27 mouse cellular contexts compared by ENCODE assay signal in genomic region chr15:95550011-95550410, GRCm38 (mm10). TPM values are rescaled to one million over a fixed set of nuclear protein-coding genes. Genes with fewer than 3 reads are reported as not detected.
"Had no signal": no experiment of that assay in that cellular context is flagged by ENCODE, and none has a peak within 500 bp of the region (broad histone marks: within the 10 kb centered on the region; RNA-seq: fewer than 3 reads in every experiment).

No protein-coding gene starts in this region.

- H3K4me1 ChIP-seq: heart, embryonic 10.5 days; heart, embryonic 12.5 days; hindbrain, embryonic 10.5 days; hindbrain, embryonic 12.5 days; kidney, embryonic 15.5 days; limb, embryonic 13.5 days; limb, embryonic 15.5 days; liver, embryonic 12.5 days had no signal

- H3K9me3 ChIP-seq: heart, embryonic 10.5 days; heart, embryonic 12.5 days; hindbrain, embryonic 10.5 days; hindbrain, embryonic 12.5 days; kidney, embryonic 15.5 days; limb, embryonic 13.5 days; limb, embryonic 15.5 days; liver, embryonic 12.5 days had no signal

- H3K9ac ChIP-seq: heart, embryonic 12.5 days; hindbrain, embryonic 12.5 days; hindbrain, embryonic 14.5 days; kidney, embryonic 15.5 days; limb, embryonic 13.5 days; limb, embryonic 15.5 days; liver, embryonic 12.5 days; liver, embryonic 14.5 days had no signal

- H3K27ac ChIP-seq: gastrocnemius, adult 2 months; heart, embryonic 10.5 days; hindbrain, embryonic 10.5 days; hindbrain, embryonic 12.5 days; hindbrain, embryonic 14.5 days; kidney, embryonic 15.5 days; kidney, postnatal 0 days; limb, embryonic 13.5 days; limb, embryonic 15.5 days; liver, embryonic 12.5 days; liver, embryonic 14.5 days had no signal

- H3K27me3 ChIP-seq: heart, embryonic 12.5 days; hindbrain, embryonic 12.5 days; kidney, embryonic 15.5 days; limb, embryonic 13.5 days; limb, embryonic 15.5 days; liver, embryonic 12.5 days had no signal

- H3K4me2 ChIP-seq: heart, embryonic 12.5 days; hindbrain, embryonic 12.5 days; hindbrain, embryonic 14.5 days; kidney, embryonic 15.5 days; limb, embryonic 13.5 days; limb, embryonic 15.5 days; liver, embryonic 12.5 days had no signal

- DNase-seq: gastrocnemius, adult 2 months; gastrocnemius, postnatal 10 days; gastrocnemius, postnatal 25 days; heart, adult 18-20 months; heart, postnatal 10 days; heart, postnatal 4 days; kidney, adult 11 months; kidney, adult 8-10 months; kidney, postnatal 25 days; layer of hippocampus, adult 9-11 months; layer of hippocampus, postnatal 36 days; left cerebral cortex, postnatal 4 days had no signal

- H3K36me3 ChIP-seq: heart, embryonic 10.5 days; heart, embryonic 12.5 days; hindbrain, embryonic 10.5 days; hindbrain, embryonic 12.5 days; kidney, embryonic 15.5 days; limb, embryonic 13.5 days; limb, embryonic 15.5 days; liver, embryonic 12.5 days had no signal

- H3K4me3 ChIP-seq: gastrocnemius, adult 2 months; heart, embryonic 10.5 days; heart, embryonic 12.5 days; hindbrain, embryonic 10.5 days; hindbrain, embryonic 12.5 days; kidney, embryonic 15.5 days; limb, embryonic 13.5 days; limb, embryonic 15.5 days; liver, embryonic 12.5 days had no signal

- ATAC-seq: hindbrain, embryonic 16.5 days; inflammation-experienced regulatory T-cells, adult 6 months; intestine, embryonic 16.5 days; liver, embryonic 12.5 days had no signal

RNA-seq across cellular contexts. Expression of gene Nell2, which starts 21.7 kb away (rescaled TPM):
- polyA plus RNA-seq: inflammation-experienced regulatory T-cells, adult 6 months; liver, adult 2 months had no signal
